Mouse (Mus musculus) cerebellum, adult 18-20 months (tissue): ENCODE measurements around the gene Med8.

ENCODE experiments used
- DNase-seq, 2 experiments: peaks; one replicate each; pipeline ENCODE4 v3.0.0; 2021

Med8 gene

DNA sequence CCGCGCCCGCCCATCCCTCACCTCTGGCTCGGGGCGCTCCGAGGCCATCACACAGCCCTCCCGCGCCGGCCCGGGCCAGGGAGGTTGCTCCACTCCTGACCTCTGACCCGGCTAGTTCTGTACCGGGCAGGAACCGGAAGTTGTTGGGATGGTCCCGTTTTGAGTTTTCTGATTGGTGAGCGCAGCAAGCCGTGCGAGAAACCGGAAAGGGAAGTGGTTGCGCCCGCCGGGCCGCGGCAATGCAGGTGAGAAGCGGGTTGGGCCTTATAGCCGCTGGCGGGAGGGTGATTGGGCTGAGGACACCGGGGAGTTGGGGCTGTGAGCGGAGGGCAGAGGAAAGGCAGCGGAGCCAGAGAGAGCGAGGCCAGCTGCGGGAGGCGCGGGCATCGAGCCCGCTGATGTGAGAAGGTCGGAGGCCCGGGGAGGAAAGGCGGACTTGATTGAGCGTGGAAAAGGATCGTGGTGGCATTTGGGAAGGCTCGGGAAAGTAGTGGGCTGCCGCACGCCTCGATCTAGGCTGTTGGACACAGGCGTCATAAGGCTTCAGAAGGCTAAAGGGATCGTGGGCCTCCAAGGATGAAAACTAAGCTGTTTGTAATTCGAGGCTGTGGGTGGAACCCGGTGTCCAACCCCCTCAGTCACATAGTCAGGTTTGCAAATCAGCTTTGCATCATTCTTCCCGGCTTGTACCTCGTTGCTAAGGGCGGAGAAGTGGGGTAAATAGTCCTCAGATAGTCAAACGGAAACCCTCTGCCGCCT, at the start of gene Med8, which contains the start of gene Szt2:
Gene Med8, plus strand, starts transcription at position 196 of the 759 bp plus-strand sequence.
Gene Szt2, minus strand, starts transcription at position 132 of the 759 bp plus-strand sequence.
- peak; percentile 89 to 94 for DNase-seq

DNA sequence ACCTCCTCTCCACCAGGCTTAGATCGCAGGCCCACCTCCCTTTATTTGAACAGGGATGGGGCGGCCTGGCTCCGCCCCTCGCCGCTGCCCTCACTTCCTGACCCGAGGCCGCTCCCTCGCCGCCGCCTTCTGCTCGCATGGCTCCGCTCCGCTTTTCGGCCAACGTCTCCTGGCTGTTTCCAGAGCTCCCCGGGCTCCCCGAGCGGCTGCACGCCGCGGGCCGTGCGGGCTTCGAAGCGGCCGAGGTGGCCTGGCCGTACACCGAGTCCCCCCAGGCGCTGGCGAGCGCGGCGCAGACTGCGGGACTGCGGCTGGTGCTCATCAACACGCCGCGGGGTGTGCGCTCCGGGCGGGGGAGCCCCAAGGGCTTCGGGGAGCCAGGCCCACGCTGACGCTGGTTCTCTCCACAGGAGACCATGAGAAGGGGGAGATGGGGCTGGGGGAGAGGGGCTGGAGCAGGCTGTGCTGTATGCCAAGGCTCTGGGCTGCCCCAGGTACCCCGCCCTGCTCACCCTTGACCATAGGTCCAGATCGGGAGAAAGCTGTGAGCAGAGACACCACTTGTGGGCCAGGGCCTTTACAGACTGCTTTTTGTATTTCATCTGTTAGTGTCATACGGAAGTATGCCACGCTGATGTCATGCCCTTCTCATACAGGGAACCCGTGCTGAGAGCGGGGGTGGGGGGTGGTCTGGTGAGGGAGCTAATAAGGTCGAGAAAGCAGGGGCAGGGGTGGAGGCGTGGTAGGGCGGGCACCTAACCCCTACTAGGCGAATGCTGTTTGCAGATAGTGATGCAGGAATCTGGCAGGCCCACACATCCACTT, 49.0 kb upstream of the Med8 start:
- DNase-seq: peak; percentile 80 to 85

DNA sequence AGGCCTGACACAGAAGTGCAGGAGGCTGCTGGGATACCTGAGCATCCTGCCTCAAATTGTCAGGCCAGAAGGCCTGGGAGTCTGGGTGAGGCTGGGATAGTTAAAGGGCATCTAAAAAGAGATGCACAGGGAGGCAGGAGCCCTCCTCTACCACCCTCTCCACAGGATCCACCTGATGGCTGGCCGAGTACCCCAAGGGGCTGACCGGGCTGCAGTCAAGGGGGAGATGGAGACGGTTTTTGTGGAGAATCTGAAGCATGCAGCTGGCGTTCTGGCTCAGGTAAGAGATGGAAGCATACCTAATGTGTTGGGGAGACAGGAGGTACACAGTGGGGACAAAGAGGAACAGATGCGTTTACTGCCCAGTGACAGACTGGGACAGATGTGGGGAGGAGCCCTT, 47.7 kb upstream of the Med8 start:
- no peak for DNase-seq

DNA sequence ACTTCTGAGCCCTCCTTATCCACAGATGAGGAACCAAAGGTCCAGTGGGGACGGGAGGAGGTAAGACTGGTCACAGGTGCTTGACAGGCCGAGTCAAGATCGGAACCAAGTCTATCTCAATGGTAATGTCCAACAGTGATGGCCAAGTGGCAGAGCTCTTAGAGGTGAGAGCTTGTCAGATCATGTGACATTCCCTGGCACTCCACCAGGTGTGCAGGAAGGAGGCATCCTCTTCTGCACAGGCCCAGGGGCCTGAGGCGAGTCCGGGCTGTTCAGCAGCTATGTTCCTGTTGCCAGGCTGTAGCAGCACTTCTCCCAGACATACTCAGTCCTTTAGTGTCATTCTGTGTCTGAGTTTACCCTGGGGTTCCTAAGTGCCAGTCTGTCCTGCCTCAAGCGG, 46.3 kb upstream of the Med8 start:
- DNase-seq: no peak

DNA sequence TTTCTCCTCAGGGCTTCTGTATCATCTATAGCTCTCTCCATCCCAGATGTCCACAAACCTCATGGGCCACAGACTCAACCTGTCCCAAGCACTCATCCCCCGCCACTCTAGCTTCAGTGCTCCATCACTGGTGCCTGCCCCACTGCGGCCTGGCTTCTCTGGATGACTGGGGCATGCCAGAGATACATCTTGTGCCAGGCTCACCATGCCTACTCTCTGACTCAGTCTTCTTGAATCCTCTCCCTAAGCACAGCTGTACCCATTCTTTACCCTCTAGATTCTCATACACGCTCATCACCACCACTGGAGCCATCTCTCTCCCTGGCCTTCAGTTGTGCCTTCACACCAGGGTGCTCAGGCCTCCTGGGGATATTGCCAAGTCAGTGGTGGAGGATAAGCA, 45.2 kb upstream of the Med8 start:
- DNase-seq: no peak

DNA sequence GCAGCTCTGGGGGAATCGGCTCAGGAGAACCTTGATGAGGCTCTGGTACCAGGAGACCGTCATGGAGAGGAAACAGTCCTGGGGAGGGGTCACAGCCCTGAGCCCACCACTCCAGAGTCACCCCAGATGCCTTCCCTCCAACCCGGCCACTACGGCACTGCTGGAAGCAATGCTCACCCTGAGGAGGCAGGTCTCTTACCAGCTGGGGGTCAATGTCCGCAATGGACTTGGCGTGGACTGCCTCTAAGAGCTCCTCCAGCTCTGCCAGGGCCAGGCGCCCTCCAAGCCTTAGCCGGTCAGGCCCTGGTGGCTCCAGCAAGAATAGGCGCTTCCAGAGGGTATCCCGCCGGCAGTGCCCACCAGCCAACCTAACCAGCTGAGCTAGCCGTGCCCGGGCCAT, 44.5 kb upstream of the Med8 start:
- DNase-seq: no peak

DNA sequence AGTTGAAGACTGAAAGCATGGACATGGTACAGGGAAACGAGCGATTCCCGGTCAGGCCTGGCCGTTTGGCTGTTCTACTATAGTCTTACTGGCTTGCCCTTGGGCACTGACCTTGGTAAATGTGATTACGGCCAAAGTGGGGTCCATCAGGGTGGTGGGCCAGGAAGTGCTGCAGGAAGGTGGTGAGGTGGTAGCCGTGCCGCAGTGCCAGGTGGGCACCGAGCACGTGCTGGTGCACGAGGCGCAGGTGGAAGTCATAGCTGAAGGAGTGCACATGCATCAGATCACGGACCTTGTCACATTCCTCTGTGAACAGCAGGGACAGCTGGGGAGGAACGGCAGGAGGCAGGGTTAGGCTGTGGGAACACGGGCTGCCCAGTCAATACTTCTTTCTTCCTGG, 43.1 kb upstream of the Med8 start:
- DNase-seq: no peak

DNA sequence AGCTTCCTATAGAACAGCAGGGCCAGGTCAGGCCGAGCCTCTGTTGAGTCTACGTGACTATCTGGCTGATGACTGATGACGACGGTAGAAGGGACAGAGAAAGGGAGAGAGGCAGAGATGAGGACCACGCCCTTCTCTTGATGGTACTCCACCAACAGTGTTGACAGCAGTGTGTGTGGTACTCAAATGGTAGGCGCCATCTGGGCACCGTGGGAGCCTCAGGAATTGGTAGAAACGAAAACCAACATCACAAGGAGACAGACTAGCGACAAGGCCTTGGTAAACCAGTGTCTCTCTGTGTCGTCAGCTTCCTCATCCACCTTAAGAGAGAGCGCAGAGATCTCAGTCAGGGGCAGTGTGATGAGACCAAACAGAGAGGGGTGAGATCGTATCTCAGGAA, 41.6 kb upstream of the Med8 start:
- no peak for DNase-seq

DNA sequence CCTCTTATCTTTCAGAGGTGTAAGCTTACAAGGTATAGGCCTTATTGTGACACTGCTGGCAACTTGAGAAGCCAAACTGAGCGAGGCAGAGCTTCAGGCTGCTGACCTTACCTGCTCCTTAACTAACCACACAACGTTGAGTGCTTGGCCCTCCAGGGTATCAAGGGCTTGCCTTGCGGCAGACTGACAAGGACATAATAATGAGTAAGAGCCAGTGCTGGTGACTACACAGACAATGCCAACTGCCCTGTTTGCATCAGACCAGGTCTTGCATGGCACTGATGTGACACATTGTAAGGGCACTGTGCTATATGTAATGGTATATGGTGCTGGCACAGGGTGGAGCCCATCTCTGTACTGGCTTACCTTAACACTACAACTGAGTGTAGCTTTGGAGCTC, 40.5 kb upstream of the Med8 start:
- no peak for DNase-seq

DNA sequence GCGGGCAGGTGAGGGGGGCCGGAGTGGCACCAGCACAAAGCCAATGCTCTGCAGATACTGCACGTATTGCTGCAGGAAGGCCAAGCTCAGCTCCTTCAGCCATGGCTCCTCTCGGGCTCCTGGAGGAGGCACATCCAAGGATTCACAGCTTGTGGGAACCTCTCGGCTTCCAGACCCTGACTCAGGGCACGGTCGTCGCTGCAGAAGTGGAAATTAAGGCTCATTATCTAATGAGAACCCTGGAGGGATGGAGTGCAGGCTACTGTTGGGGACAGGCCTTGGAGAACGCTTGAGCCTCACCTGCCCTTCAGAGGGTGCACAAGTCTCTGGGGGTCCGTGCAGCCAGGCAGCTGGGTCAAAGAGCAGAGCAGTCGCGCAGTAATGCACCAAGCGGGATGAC, 37.3 kb upstream of the Med8 start:
- no peak for DNase-seq

DNA sequence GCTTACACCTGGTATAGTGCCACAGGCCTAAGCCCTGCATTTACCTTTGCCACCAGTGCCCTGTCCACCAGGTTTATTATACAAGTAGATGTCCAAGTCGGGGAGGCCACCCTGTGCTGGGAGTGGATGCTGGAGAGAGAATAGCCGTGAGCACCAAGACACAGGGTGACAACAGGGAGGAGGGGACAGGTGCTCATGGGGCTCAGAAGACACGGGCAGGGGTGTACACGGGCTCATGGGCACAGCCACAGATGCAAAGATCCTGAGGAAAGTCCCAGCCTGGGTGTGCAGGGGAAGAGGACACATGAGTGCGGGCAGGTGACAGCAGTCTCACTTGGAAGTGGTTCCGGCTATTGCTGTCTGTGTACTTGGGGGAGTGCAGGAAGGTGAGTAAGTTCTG, 33.1 kb upstream of the Med8 start:
- DNase-seq: no peak

DNA sequence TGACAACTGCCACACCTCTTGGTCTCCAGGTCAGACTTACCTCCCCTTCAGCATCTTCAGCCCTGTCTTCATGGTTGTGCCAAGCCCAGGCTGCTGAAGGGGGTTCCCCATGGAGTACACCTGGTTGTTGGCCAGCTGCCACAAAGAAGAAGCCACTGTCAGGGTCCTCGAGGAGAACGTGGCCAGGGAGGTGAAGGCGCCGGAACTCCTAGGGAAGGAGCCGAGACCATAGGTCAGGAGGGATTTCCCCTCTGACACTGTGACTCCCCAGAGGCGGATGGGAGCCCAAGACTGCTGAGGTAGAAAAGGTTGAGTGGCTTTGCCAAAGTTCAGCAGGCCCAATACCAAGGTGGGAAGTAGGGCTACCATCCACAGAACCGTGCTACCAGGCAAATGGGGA, 25.9 kb upstream of the Med8 start:
- DNase-seq: no peak

DNA sequence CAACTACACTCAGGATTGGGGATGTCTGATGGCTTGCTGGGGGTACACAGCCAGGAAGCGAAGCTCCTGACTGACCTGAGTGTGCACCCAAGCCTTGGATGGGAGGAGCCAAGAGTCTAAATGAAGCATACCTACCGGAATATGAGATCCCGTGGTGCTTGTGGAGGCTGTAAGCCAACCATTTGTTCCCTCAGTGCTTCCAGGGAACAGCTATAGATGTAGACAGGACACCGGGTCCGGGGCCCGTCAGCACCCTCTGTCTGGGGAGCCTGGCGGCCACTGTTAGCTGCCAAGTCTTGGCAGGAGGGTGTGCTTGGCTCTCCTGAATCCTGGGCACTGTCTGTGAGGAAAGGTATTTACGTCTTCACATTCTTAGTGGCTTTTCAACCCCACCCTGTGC, 21.8 kb upstream of the Med8 start:
- DNase-seq: no peak

DNA sequence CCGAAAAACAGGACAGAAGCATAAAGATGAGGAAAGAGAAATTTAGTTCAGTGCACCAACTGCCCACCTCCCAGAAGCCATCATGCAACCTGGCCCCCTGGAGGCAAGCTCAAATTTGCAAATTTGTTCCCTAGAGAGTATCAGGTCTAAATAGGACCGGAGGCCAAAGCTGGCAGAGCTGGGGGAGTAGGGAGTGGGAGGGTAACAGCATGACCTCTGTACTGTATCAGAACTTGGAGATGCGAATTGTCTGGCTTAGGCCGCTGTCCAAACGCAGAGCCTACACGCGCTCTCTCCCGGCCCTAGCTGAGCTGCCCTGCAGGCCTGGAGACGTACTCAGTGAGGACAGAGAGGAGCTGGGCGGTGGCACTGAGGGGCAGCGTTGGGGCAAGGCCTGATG, 19.0 kb upstream of the Med8 start:
- no peak for DNase-seq

DNA sequence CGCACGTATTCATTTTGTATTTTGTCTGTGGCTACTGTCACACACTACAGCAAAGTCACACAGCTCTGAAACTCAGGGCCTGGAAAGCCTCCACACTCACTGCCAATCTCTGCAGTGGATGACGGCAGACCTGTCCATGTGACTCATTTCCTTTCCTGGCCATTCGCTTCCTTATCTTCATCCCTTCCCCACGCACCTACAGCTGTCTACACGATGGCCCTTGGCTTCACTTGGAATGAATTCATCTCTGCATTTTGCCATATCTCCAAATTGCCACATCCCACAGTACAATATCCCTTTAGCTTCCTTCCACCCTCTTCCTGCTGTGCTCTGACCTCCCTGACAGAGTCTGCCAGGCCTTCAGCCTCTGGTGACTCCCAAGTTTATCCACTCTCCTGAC, 14.6 kb upstream of the Med8 start:
- no peak for DNase-seq

DNA sequence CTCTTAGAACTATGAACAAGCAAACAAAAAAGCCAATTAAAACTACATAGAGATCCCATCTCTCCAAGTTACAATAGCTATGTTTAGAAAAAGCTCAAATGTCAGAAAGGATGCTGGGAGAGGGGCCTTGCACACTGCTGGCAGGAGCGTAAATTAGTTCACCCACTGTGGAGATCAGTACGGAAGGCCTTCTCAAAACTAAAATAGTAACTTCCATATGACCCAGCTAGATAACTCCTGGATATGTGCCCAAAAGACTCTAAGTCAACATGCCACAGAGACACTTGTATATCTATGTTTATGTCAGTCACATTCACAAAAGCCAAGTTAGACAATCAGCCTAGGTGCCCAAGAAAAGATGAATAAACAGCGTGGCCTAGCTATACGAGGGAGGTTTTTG, 13.8 kb upstream of the Med8 start:
- DNase-seq: no peak

DNA sequence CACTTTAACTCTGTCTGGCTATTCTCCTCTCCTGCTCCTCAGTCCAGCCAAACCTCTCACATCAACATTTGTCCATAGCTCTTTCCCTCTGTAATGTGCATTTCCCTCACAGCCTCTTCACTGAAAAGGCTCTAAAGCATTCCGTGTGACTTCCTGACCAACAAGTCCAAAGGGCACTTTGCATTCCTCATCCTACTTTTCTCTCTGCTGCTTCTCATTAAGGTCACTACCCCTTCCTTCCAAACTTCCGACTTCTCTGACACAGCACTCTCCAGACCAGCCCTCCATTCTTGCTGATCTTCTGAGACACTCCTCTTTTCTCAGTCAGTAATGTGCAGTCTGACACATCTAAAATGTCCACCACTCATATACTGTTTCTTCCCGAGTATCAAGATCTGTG, 12.7 kb upstream of the Med8 start:
- no peak for DNase-seq

DNA sequence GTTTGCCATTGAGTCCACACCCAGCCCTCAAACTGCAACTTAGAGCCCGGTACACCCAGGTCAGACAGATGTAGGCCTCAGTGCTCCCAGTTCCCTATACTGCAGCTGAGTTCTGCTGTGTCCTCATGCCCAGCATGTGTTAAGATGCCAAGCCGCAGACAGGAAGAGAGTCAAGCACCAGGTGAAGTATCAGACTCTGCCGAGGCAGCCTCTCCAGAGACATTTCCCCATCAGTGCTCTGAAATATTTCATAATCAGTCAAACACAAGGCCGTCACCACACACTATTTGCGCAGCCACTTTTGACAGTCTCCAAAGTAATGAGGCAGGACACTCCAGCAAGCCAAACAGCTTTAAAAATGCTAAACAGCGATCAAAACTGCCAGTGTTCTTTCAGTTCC, 10.7 kb upstream of the Med8 start:
- DNase-seq: no peak

DNA sequence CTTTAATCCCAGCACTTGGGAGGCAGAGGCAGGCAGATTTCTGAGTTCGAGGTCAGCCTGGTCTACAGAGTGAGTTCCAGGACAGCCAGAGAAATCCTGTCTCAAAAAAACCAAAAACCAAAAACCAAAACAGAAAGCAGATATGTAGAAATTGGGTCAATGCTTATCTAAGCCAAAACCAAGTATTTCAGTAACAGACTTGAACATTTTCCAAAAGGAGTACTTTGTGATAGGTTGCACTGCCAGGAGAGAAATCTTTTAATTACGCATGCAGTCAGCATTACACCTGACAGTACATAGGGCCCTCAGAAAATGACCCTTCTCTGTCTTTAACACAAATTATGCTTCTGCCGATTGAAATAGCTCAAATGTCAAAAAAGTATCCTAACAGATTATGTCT, 7.7 kb upstream of the Med8 start:
- DNase-seq: no peak

DNA sequence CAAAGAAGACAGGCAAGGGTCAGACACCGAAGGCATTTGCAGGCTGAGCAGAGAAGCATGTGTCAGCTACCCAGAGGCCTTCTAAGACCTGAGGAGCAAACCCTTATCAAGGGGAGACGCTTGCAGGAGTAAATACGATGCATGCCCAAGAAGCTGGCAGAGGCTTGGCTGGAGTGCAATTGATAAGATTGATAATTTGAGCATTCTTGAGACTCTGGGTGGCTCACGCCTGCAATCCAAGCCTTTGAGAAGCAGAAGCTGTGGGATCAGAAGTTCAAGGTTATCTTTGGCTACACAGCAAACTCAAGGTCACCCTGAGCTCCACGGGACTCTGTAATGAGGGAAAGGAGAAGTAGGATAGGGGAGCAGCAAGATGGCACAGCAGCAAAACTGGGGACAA, 7.2 kb upstream of the Med8 start:
- DNase-seq: no peak

DNA sequence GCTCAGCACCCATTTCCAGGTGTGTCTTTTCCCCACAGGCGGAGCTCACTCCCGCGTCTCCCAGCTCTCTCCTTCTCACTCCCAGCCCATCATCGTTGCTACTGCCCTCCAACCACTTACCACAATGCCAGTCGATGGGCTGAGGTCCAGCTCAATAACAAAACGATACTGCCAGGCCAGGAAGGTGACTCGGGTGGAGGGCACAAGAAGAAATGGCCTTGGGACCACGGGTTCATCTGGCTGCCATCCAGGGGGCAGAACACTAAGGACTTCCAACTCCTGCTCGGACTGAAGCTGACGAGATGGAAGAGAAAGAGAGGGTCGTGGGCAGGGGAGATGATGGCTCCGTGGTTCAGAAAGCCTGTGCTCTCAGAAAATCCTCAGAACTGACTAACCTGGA, 6.4 kb upstream of the Med8 start:
- DNase-seq: no peak

DNA sequence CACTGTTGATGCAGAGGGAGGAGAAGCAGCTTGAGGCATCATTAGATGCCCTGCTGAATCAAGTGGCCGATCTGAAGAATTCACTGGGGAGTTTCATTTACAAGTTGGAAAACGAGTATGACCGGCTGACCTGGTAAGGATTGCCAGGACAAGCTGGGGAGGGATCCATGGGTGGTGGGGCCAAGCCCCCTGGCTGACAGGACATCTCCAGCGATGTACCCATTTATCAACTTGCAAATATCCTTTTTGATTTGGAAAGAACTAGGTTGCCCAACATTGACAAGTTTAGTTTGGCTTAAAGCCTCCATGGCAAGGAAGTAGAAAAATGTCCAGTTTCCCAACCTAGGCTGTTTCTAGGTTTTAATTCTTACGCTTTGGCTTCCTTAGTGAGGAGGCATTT, 1.7 kb downstream of the Med8 start:
- no peak for DNase-seq

DNA sequence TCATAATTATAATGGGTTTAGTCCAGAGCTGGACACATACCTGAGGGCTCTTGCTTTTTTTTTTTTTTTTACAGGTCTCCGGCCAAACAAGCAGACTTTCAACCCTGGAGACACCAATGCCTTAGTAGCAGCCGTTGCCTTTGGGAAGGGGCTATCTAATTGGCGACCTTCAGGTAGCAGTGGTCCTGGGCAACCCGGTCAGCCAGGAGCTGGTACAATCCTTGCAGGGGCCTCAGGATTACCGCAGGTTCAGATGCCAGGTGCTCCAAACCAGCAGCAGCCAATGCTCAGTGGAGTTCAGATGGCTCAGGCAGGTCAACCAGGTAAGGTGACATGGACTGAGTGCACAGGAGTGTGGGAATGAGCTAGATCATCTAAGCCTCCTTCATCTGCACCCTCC, 4.4 kb downstream of the Med8 start:
- DNase-seq: peak; percentile 35 to 38

DNA sequence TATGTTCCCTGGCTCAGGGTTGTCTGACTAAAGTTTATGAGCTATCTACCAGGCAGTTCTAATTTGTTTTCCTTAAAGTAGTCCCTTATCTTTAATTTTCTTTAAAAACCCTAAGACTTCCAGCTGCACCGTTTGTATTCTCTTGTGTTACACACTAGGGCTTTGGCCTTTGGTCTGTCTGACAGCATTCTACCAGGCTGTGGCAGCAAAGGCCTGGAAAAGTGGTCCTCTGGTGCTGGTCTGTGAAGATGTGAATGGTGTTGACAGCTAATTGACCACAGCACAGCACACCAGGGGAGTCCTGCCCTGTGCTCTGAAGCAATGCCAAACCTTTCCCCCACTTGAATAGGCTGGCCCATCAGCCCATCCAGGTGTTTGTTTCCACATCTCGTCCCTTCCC, 6.6 kb downstream of the Med8 start:
- no peak for DNase-seq

DNA sequence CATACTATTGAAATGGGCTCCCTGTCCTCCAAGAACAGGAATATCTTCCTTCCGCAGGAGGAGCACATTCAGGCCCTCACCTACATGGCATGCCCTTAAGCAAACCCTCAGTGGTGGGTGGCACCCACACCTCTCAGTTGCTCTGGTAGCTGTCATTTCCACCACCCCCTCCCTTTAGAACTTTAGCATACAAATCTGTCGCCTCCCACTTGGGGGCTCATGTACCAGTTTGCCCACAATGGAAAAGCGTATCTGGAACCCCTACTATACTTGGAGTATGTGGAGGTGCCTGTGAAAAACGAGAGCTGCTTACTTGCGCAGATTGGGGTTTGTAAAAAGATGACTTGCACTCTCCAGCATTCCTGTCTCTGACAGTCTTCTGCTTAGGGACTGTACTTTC, 7.2 kb downstream of the Med8 start:
- DNase-seq: no peak
